Mouse (Mus musculus): ENCODE measurements around the gene Ncor1. TPM values are rescaled to one million over a fixed set of nuclear protein-coding genes. Genes with fewer than 3 reads are reported as not detected.

The Ncor1 gene
- polyA plus RNA-seq (2017; shearing (Covaris generic)), result 98.1 TPM

GRCm38 (mm10) chr11:62458276-62458724, at the start of gene Ncor1, which contains the start of gene Pigl:
Ncor1 (minus strand) TSS chr11:62458541.
Pigl (plus strand) TSS chr11:62458460.

GRCm38 (mm10) chr11:62280675-62281600, 177.4 kb downstream of the Ncor1 start, which contains the start of the genes Zswim7 and Ttc19:
Zswim7 (minus strand) TSS chr11:62281375.
Ttc19 (plus strand) TSS chr11:62281473.

Other genes with a start within 250 kb of the Ncor1 start
- gene Adora2b, start 209.6 kb downstream of the Ncor1 start, polyA plus RNA-seq (2017; shearing (Covaris generic)), result not detected
- gene Zswim7, start 177.2 kb downstream of the Ncor1 start, polyA plus RNA-seq (2017; shearing (Covaris generic)), result 15.2 TPM
- 8.3 TPM for gene Ttc19, start 177.1 kb downstream of the Ncor1 start, polyA plus RNA-seq (2017; shearing (Covaris generic))
- gene Pigl, start 81 bp downstream of the Ncor1 start, polyA plus RNA-seq (2017; shearing (Covaris generic)), result 9.9 TPM
- gene Cenpv, start 80.7 kb upstream of the Ncor1 start, polyA plus RNA-seq (2017; shearing (Covaris generic)), result 1.3 TPM
- gene Ubb, start 92.6 kb upstream of the Ncor1 start, polyA plus RNA-seq (2017; shearing (Covaris generic)), result 3,020 TPM
- gene Trpv2, start 115.9 kb upstream of the Ncor1 start, polyA plus RNA-seq (2017; shearing (Covaris generic)), result 102 TPM
- 3.3 TPM for gene Lrrc75a, start 190.0 kb upstream of the Ncor1 start, polyA plus RNA-seq (2017; shearing (Covaris generic))
- 47.9 TPM for gene Mmgt2, start 190.1 kb upstream of the Ncor1 start, polyA plus RNA-seq (2017; shearing (Covaris generic))

Measured in CD4-positive, CD25-positive, alpha-beta regulatory T cell, adult 9 weeks (primary cell).